Mouse (Mus musculus) small intestine, adult 2 months (tissue): Measurements from ENCODE around the gene Mmrn2.

Source experiments
- CTCF ChIP-seq: fragments of 200-500 bp; IDR thresholded peaks from 2 replicates; pipeline ENCODE4 v1.5.1; 2012; ENCODE audit warnings: low read depth, mild to moderate bottlenecking, control low read depth, inconsistent platforms, low read length, moderate library complexity, mixed read lengths; ENCODE audit not compliant: insufficient replicate concordance, insufficient read length; ENCODE audit errors: extremely low read depth
- POLR2A ChIP-seq: fragments of 200-500 bp; IDR thresholded peaks from 2 replicates; pipeline ENCODE4 v1.6.1; 2012; ENCODE audit warnings: low read depth, mild to moderate bottlenecking, control low read depth, inconsistent platforms, low read length, moderate library complexity

- no peak for TF ChIP-seq POLR2A
- TF ChIP-seq CTCF = no peak
These were observed 65.3 kb downstream of the Mmrn2 start for GRCm38 (mm10) chr14:34440526-34441066.
